Mouse (Mus musculus) c-Kit-positive CD71-positive TER-119-negative erythroid progenitor cells, embryonic 14.5 days (primary cell): Measurements from ENCODE around the gene Aox2.

Experiments
- DNase-seq: peaks from one replicate; pipeline ENCODE4 v3.0.0-alpha.2; 2013; ENCODE audit warnings: low read depth

Aox2 gene

DNA sequence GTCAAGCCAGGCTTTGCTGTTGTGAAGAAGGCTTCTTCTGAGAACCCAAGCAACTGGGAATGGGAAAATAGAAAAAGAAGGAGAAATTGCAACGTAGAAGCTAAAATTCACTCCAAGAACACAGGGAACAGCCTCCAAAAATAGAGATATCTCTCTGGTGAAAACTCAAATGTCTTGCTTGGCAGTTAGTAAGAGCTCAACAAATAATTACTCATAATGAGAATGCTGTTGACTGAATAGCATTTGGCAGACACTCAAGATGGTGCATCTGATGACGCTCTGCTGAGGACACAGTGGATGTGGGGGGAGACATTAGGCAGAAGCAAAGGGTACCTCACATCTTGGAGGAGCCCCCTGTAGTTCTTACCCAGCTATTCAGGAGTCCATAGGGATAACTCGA lies 10.0 kb downstream of the Aox2 start:
- DNase-seq = no peak

DNA sequence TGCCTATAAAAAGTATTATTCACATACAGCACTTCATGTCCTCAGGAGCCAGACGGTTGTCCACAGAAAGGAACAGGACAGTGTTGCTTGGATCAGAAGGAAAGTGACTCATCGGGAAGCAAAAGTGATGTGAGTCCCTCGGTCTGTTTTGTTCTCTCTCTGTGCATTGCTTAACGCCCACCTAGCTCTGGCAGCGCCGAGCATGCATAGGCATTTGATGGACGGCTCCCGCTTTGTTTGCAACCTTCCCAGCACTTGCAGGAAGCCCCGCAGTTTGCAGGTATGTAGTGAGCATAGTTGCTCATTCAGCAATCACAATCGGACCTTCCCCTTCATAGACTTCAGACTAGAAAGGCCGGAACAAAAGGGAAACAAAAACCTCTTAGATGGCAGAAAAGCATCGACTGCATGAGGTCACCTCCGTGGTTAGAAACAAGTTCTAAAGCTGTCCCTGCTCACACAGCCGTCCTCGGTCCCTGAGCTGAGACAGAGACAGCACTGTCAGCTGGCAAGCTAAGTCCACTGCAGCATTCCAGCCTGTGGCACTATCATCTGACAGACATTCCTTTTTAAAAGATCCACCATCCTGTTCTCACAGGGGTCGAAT lies 11.8 kb downstream of the Aox2 start:
- no peak for DNase-seq

DNA sequence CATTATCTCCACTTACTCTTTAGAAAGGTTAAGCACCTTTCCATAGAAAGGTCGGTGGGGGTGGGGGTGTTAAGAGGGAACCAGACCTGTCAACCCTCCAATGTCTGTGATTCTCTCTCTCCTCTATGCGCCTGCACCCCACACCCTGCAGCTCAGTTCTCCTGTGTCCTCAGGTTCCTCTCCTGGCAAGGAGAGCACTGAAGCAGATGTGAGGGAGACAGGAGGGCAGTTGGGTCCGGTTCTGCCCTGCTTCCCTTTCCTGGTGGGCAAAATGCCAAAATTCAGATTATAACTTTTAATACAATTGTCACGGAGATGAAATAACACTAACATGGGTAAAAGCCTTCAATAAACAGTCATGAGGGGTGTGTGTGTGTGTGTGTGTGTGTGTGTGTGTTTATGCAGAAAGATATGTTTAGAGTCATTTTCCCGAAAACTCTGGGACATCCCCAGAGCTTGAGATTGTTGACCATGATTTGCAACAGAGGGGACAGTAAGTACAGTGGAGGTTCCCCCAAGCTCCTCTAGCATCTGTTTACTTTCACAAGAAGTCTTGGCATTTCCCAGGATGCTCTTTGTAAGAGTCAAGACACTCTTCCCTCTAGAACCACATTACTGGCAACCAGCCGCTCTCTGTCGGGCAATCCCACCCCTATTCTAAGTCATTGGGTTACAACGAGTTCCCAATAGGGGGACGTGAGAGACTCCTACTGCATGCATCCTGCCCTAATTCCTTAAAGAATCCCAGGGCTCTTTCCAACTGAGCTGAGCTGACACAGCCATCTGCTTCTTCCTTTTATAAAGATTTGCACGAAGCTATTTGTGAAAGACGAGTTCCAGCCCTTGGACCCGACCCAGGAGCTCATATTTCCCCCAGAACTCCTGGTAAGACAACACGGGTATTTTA lies 13.5 kb downstream of the Aox2 start:
- no peak for DNase-seq

DNA sequence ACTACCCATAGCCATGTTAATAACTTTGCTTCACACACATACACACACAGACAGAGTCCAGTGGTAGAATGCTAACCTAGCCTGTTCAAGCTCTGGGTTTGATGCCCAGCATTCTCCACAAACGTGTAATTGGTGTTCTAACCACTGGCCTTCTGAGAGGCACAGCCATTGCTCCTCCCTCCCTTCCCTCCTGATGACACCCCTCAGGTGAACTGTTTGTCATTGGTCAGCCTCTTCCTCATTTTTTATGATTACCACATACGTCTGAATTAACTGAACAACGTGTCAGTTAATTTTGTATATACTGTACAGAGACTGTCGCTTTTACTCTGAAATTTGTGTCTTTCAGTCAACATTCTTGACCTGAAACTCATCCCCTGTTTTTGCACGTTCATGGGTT lies 16.6 kb downstream of the Aox2 start:
- no peak for DNase-seq

DNA sequence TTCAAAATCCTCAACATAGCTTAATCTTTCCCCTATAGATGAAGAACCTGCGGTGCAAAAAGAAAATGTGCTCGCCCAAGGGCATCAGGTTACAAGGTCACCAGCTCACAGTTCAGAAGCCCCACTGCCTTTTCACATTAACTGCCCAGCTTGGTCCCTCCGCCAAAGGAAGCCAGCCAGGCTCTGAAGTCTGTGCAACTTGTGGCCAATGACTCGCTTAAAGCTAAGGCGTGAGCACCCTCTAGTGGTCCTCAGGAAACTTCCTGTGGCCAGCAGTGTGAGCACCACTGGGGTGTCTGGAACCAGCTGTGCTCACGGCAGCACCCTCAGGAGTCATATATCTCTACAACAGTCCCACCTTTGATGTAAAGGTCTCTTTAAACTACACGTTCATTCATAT lies 18.2 kb downstream of the Aox2 start:
- peak; percentile 42 for DNase-seq

DNA sequence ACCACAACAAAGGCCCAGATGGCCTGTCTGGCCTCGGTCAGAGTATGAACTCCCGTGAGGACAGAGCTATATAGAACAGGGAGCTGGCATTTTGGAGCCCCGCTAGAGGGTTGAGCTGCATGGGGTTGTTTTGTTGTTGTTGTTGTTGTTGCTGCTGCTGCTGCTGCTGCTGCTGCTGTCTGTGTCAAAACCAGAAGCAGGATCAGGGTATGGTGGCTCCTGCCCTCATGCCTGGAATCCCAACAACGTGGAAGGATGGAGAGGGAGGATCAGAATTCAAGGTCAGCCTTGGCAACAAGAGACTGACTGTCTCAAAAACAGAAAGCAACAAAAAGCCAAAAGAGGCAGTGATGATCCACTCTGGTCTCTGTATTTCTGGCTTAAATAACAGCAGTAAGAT lies 18.7 kb downstream of the Aox2 start:
- no peak for DNase-seq

DNA sequence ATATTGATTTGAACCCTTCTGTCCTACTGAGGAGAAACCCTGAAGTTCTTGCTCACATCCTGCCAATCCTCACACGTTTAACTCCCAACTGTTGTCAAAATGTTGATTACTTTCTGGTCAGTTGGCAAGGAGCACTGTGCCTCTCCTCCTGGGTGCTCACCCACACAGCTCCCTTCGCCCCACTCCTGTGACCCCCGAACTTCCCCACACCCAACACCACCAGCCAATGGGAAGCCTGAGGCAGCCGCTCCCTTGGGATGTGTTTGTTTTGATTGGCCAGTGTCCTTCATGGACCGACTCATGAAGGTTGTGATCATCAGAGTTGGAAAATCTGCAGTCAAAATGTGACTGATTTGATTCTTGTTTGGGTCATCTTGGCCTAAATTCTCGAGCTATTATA lies 20.2 kb downstream of the Aox2 start:
- no peak for DNase-seq

DNA sequence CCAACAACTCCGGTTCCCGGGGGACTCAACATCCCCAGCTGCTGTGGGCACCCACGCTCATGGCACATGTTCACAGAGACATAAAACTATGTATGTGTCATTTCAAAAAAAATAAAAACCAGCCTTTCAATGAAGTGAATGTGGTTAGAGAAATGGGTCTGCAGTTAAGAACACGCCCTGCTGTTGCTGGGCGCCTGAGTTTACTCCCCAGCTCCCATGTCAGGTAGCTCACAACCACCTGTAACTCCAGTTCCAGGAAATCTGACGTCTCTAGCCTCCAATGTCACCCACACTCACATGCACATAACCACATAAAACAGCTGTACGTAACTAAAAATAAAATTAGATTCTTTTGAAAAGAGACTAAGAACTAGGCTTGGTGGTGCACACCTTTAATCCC lies 22.9 kb downstream of the Aox2 start:
- no peak for DNase-seq

DNA sequence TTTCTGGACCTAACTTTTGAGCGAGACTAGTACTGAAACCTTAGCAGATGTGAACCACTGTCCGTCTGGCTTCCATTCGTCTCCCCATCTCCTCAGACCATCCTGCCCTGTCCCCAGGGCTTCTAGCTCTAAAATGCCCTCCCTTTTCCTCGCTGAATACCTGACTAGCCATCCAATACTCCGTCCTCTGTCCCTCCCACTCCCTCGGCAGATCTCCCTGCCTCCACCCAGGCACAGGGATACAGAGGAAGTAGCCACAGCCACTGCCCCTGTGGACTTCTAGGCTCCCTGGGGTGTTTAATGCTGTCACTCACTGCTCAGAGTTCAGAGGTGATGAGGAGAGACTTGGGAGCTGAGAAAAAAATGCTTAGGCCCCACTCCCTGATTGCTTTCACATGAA lies 23.9 kb downstream of the Aox2 start:
- no peak for DNase-seq

DNA sequence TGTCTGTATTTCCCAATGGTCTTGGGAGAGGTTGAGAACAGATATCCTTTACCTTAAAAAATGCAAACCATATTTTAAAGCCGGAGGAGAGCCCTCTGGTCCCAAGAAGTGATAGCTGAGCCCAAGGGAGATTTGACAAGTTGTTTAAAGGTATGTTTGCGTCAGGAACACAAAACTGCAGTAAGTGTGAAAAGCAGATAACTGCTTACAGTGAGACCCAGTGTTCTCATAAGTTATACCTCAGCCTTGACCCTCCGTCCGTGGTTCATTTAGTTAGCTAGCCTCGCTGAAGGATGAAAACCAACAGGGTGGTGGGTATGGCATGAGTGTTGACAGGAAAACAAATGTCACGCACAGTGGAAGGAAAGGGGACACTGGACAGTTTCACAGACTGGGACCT lies 24.9 kb downstream of the Aox2 start:
- no peak for DNase-seq

DNA sequence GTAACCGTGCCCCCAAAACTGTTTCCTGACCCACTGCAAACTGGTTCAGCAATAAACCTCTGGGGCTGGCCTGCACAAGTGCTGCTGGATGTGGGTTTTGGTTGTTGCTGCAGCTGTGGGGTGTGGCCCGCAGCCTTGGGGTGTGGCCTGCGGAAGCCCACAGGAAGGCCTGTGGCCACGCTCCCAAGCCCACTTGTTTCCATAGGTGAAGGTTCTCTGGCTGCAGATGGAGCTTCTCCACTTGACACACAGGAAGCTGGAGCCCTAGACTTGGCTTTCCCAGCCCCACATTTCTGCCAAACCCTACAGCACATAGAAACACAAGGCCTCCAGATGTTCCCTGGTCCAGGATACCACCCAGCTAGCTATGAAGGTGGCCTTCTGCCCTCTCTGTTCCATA lies 25.6 kb downstream of the Aox2 start:
- DNase-seq = no peak

DNA sequence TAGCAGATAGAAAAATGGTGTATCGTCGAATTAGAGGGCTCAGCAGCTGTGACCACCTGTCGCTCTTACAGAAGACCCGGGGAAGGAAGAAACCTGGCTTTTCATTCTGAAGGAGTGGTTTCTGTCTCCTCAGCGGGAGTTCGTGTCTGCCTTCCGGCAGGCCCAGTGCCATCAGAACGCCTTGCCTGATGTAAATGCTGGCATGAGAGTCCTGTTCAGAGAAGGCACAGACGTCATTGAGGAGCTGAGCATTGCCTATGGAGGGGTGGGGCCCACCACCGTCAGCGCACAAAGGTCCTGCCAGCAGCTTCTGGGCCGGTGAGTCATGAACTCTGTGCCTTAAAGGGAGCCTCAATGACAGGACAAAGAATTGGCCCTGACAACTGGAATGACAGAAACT lies 26.2 kb downstream of the Aox2 start:
- no peak for DNase-seq

DNA sequence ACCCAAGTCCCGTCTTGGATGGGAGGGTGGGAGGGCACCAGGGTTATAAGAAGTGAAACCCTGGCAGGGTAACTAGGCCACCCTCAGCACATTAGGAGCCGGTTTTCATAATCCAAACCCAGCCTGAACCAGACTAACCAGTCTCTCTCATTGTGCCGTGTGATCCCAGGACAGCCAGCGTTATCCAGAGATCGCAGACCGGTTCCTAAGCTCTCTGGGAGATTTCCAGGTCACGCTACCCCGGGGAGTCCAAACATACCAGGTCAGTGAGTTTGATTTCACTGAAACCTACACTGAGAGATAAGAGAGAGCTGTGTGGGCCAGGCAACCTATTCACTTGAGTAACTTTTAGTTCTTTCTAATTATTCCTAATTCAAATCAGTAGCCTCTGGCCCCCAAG lies 29.1 kb downstream of the Aox2 start:
- DNase-seq = no peak

DNA sequence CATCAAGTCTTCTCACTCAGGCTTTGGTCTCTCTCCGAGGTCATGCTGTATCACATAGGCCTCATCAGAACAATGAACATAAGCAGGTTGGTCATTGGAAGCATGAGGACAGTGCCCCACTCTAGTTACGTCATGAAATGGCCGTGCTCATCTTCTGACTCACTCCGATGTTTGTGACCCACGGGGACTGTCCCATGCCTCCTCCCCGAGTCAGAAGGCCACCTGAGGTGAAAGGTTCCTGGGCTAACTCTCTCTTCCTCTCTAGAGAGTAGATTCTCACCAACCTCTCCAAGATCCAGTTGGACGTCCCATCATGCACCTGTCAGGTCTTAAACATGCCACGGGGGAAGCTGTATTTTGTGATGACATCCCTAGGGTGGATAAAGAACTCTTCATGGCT lies 30.5 kb downstream of the Aox2 start:
- DNase-seq = no peak

DNA sequence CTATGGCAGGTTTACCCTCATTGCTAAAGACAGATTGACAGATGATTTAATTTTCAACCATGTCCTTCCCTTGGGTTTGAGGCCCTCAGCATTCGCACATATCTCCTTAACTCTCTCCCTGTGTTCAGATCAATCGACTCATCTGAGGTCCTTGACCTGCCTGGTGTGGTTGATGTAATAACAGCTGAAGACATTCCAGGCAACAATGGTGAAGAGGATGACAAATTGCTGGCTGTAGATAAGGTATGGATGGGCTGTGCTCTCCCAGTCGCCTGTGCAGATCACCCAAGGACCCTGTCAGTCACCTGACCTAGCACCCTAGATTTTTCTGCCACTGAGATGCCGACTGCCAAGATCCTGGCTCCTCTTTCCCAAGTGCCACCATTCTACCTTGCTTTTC lies 31.7 kb downstream of the Aox2 start:
- DNase-seq = no peak

DNA sequence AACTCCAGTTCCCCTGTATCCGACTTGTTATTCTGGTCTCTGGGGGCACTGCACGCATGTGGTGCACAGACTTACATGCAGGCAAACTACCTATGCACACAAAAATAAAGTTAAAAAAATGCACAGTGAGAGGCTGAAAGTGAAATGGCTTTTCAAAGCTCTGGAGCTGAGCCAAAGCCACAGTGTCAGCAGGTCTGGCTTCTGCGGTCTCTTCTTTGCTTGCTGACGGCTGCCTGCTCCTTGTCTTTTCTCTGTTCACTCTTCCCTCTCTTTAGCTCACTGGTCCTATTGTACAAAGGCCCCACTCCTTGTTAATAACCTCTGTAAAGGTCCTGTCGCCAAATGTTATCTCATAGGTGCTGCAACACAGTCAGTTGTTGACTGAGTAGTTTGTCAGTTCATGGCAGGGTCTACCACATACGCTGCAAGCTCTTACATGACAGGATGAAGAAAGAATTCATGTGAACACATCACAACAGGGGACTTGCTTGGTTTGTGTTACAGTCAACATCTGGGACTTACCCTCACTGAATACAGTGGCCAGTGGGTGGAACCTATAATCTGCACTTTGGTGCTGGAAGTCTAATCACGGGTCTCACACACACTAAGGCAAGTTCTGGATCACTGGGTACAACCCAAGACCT lies 33.2 kb downstream of the Aox2 start:
- DNase-seq = no peak

DNA sequence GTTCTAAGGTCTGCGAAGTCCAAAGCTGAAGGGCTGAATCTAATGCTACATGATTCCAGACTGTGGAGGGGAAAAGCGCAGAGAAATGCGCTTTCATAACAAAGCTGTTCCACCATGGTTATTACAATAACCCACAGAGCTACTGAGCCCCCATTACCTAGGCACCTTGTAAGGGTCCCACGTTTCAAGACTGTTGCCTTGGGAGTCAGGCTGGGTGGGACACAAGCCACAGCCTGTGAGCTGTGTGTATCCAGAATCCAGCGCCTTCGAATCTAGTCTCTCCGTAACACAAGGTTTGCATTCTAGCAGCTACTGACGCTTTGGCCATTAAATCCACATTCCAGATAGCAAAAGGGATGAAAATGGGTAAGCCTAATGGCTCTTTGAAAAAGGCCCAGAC lies 35.0 kb downstream of the Aox2 start:
- DNase-seq = no peak

DNA sequence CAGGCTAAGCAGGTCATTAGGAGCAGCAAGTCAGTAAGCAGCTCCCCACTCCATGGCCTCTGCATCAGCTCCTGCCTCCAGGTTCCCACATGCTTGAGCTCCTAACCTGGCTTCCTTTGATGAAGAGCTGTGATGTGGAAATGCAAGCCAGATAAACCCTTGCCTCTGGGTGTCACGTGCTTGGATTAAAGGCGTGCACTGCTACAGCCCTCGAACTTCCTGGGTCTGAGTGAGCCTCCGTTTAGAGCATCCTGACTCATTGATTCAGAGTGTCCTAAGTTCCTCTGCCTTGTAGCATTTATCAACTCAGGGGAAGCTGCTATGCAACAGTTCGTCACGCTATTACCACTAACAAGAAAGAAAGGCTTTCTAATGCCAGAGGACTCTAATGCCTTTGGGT lies 37.4 kb downstream of the Aox2 start:
- no peak for DNase-seq

DNA sequence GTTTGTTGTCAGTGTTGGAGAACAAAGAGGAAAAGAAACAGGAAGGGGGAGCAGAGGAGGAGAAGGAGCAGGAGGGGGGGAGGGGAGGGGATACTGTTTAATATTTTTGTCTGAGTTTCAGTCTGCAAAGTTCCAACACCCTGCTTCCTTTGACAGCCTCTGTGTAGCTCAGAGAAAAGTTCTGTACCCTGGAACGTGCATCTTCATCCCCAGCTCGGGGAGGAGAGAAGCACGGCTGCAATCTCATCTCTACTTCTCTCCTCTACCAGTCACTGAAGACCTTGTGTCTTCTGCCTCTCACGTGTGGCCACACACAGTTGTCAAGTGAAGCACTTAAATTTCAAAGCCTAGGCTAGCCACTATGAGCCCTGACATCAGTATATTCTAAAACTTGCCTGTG lies 55.1 kb downstream of the Aox2 start:
- no peak for DNase-seq

DNA sequence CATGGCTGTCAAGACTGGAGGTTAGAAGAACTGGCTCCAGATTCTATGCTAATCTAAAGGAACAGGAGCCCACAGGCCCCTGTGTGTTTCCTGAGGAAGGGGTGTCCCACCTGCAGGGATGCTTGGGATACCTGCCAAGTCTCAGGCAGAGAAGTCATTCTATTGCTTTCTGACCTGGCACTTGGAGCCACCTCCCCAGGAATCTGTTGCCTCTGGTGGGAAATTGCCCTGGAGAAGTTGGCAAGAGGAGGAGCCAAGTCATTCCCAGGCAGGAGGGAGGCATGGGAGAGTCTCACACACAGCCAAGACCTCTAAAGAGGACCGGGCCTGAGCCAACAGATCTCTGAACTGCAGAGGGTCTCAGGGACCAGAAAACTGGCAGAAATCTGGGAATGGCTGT lies 61.8 kb downstream of the Aox2 start:
- no peak for DNase-seq

DNA sequence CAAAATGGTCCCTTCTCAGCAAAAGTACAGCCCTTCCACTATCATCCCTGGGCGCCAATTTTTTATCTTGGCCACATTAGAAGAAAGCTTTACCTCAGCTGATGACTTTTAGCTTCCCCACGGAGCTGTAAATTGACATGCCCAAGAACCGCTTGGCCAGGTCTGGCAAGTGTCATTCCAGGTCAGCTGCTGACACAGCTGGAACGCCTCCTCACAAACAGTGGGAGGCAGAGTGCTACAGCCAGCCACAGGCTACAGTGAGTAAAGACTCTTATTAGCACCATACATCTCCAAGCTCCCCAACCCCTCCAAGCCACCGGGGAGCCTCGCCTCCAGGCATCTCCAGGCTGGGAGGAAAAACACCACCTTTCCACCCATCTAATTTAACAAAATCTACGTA lies 63.5 kb downstream of the Aox2 start:
- DNase-seq = no peak

DNA sequence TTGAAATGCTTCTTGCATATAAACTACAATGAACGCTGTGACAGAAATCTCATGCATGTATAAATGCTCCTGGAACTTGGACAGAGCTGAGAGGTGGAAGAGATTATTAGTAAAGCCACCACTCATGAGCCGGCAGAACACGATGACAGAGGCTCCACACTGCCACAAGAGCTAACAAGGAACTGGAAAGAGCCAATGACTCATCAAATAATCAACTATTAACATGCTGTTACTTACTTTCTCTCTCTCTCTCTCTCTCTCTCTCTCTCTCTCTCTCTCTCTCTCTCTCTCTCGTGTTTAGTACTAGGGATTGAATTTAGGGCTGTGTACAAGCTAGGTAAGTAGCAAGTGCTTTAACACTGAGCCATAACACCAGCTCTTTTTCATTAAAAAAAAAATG lies 65.7 kb downstream of the Aox2 start:
- DNase-seq = no peak

DNA sequence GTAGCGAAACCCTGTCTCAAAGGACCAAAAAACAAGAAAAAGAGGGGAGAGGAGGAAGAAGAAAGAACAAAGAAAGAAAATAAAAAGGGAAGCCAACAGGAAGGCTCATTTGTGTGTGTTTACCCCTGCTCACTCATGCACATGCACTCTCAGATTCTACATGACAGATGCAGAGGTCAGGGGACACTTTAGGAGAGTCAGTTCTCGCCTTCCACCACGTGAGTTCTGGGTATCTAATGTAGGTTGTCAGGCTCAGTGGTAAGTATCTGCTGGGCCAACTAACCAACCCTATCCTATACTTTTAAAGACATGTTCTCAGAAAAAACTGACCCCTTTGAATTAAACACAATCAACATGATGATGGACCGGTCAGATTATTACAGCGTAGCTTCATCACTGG lies 66.4 kb downstream of the Aox2 start:
- DNase-seq = no peak

DNA sequence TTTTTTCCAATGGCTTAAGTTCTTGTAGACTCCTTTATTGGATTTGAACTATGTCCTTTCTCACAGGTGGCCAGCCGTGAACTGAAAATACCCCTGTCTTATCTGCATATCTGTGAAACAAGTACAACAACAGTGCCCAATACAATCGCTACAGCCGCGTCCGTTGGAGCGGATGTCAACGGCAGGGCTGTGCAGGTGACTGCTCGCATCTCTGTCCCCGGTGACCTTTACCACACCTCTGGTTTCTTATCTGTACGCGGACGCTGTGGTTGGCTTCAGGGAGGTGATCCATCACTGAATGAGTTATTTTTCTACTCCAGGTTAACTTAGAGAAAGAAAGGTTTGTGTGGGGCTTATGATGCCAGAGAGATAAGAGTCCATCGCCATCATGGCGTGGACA lies 68.0 kb downstream of the Aox2 start:
- DNase-seq = no peak
